Mouse (Mus musculus) ovary, adult 10 weeks (tissue): ENCODE measurements around the gene 1700013H16Rik. TPM values are rescaled to one million over a fixed set of nuclear protein-coding genes. Genes with fewer than 3 reads are reported as not detected.

Source experiments
- polyA plus RNA-seq: library from polyadenylated mRNA; stranded (reverse); fragments of 350-450 nt; fragmentation: Illumina TruSeq; extraction: RNeasy Lipid Tissue Mini Kit (QIAGEN cat#74804); gene quantifications from one replicate; pipeline ENCODE4 v1.2.3, GENCODE M21; 2014

The 1700013H16Rik gene
- 0.51 TPM for polyA plus RNA-seq

GRCm38 (mm10) chrX:53757736-53758135 lies at the start of gene 1700013H16Rik:
TSS of gene 1700013H16Rik (minus strand) at chrX:53757831.

GRCm38 (mm10) chrX:53797519-53797918 lies 39.9 kb upstream of the 1700013H16Rik start, which contains the start of gene Xlr:
TSS of gene Xlr (minus strand) at chrX:53797706.

GRCm38 (mm10) chrX:53776276-53776675 lies 18.6 kb upstream of the 1700013H16Rik start, which contains the start of gene Zfp36l3:
TSS of gene Zfp36l3 (minus strand) at chrX:53776394.

GRCm38 (mm10) chrX:53724596-53724995 lies 33.0 kb downstream of the 1700013H16Rik start, which contains the start of gene 4930502E18Rik:
TSS of gene 4930502E18Rik (plus strand) at chrX:53724826.

Other genes starting within 250 kb of the 1700013H16Rik start
- not detected for gene Rtl8c, start 149.8 kb downstream of the 1700013H16Rik start, polyA plus RNA-seq
- gene Gm14597, start 148.9 kb downstream of the 1700013H16Rik start, polyA plus RNA-seq, result not detected
- 9.5 TPM for gene Rtl8a, start 114.1 kb downstream of the 1700013H16Rik start, polyA plus RNA-seq
- 4.4 TPM for gene Rtl8b, start 87.4 kb downstream of the 1700013H16Rik start, polyA plus RNA-seq
- gene 4930502E18Rik, start 33.0 kb downstream of the 1700013H16Rik start, polyA plus RNA-seq, result 19.1 TPM
- not detected for gene Zfp36l3, start 18.6 kb upstream of the 1700013H16Rik start, polyA plus RNA-seq
- 11.4 TPM for gene Xlr, start 39.9 kb upstream of the 1700013H16Rik start, polyA plus RNA-seq